Mouse (Mus musculus) thymus, adult 2 months (tissue): ENCODE measurements at regions not wholly inside any gene's neighbourhood (a gene's known extent, or its start where the extent isn't known, plus 50 kb on each side); places are given as distances from the start of the nearest gene placed in this dataset.

Experiments
- DNase-seq: peaks from one replicate; pipeline ENCODE4 v3.0.0; 2021
- H3K27ac ChIP-seq: fragments of 200-500 bp; 2 replicates; pipeline ENCODE4 v1.5.1; 2012; ENCODE audit warnings: low read length, control low read depth; ENCODE audit not compliant: control insufficient read depth, insufficient read depth
- H3K27me3 ChIP-seq: fragments of 200-500 bp; 2 replicates; pipeline ENCODE4 v1.6.1; 2012; ENCODE audit warnings: mild to moderate bottlenecking, low read length, moderate library complexity, mixed read lengths; ENCODE audit not compliant: control insufficient read depth, insufficient read depth
- H3K36me3 ChIP-seq: fragments of 200-500 bp; 2 replicates; pipeline ENCODE4 v1.6.1; 2012; ENCODE audit warnings: mild to moderate bottlenecking, low read length, moderate library complexity; ENCODE audit not compliant: control insufficient read depth, insufficient read depth
- H3K4me1 ChIP-seq: fragments of 200-500 bp; replicated peaks from 2 replicates; pipeline ENCODE4 v1.6.1; 2012; ENCODE audit warnings: low read length; ENCODE audit not compliant: control insufficient read depth, insufficient read depth
- H3K4me3 ChIP-seq: fragments of 200-500 bp; 2 replicates; pipeline ENCODE4 v1.5.1; 2012; ENCODE audit warnings: mild to moderate bottlenecking, low read length, control low read depth, moderate library complexity; ENCODE audit not compliant: control insufficient read depth, insufficient read depth
- CTCF ChIP-seq: fragments of 200-500 bp; IDR thresholded peaks from 2 replicates; pipeline ENCODE4 v1.5.1; 2012; ENCODE audit warnings: mild to moderate bottlenecking, control low read depth, low read length, moderate library complexity, borderline replicate concordance; ENCODE audit not compliant: control insufficient read depth, poor library complexity, insufficient read depth; ENCODE audit errors: extremely low read depth
- POLR2A ChIP-seq: fragments of 200-500 bp; IDR thresholded peaks from 2 replicates; pipeline ENCODE4 v1.6.1; 2012; ENCODE audit warnings: mild to moderate bottlenecking, low read length, control low read depth, moderate library complexity; ENCODE audit not compliant: control insufficient read depth, poor library complexity, insufficient read depth; ENCODE audit errors: extremely low read depth
- WGBS: fragments of 180-500 bp; shearing (Covaris S2); methylation state at CpG from one replicate; pipeline ENCODE4 v1.1.7; 2018; 5-methylcytosine and 5-hydroxymethylcytosine counted together

DNA sequence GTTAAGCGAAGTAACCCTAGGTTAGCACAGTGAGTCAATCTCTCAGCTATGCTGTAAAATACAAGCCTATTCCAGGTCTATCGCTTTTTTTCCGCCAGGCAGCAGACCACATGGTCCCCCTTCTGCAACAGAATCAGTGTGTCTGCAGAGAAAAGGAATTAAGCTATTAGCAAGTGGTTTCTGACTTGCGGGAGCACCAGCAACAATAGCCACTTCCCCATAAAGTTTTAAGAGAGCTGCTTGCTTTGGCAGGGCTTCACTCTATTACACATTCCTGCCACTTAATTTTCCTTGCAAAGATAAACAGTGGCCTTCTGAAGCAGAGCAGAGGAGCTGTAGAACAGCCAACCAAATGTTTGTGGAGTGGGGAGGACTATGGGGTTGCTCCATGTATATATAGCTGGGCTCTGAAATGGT lies 59.8 kb upstream of the Osmr start:
- Histone ChIP-seq H3K27ac (no peak overlapping the region), H3K27me3 (no peaks in the 10 kb centered on the region), H3K4me3 (no peak overlapping the region), H3K4me1 (no peaks in the 10 kb centered on the region), H3K36me3 (no peaks in the 10 kb centered on the region)
- 40% methylated on average over 4 of the region's 4 CpGs for WGBS
- DNase-seq: no peak
- TF ChIP-seq POLR2A (no peak), CTCF (no peak)

DNA sequence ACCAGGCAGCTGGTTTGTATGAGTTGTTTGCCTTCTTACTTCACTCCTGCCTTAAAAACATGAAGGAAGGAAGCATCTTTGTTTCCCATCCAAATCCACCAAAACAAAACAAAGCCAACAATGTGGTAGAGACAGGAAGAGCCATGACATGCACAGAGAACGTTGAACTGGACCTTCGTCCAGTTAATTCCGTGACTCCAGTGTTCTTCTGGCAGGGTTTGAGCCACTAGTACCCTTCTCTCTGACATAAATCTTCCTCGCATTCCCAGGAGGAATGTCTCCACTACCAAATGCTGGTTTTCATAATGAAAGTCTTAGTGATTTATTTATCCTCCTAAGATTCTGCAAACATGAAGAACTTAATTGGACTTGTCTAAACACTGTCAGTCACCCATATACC lies 66.7 kb upstream of the Osmr start:
- Histone ChIP-seq H3K27ac (no peak overlapping the region), H3K36me3 (no peaks in the 10 kb centered on the region), H3K4me1 (no peaks in the 10 kb centered on the region), H3K4me3 (no peak overlapping the region), H3K27me3 (no peaks in the 10 kb centered on the region)
- TF ChIP-seq POLR2A (no peak), CTCF (no peak)
- DNase-seq: no peak
- 49% methylated on average over 4 of the region's 4 CpGs for WGBS

DNA sequence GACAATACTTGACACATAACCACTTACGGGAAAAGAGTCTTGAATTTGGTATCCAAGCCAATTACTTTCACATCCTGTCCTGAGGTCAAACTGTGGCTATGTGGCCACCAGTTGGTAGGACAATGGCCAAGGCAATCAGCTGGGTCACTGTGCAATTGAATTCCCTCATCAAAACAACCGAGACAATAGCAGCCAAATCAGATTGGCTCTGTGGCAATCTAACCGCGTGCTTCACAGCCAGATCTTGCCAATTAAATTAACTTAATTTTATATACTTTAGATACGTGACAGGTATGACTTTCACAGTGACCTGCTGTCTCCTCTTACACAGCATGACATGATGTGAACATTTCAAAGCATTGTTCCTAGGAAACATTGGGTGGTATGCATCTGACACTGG lies 74.5 kb upstream of the Osmr start:
- Histone ChIP-seq H3K36me3 (no peaks in the 10 kb centered on the region), H3K27ac (no peak overlapping the region), H3K4me3 (no peak overlapping the region), H3K27me3 (no peaks in the 10 kb centered on the region), H3K4me1 (no peaks in the 10 kb centered on the region)
- 47% methylated on average over 5 of the region's 5 CpGs for WGBS
- no peak for TF ChIP-seq POLR2A
- TF ChIP-seq CTCF: no peak
- DNase-seq: no peak

DNA sequence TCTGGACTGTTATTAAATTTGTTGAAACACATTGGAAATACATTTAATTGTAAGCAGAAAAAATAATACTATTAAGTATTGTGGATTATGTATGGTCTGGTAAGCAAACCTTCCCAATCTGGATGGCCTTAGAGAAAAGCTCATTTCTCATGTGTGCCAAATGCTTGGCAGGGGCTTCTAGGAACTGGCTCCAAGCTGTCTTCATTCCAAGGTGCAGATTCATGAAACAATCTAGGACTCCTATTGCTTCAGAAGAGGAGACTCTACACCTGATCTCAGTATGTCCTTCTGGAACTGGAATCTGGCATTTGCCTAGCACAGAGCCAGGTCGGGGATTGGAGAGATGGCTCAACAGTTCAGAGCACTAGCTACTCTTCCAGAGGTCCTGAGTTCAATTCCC lies 74.9 kb upstream of the Osmr start:
- 92% methylated on average over 1 of the region's 1 CpGs for WGBS
- no peaks in the 10 kb centered on the region for H3K36me3 ChIP-seq
- no peaks in the 10 kb centered on the region for H3K4me1 ChIP-seq
- H3K27me3 ChIP-seq: no peaks in the 10 kb centered on the region
- H3K4me3 ChIP-seq: no peak overlapping the region
- TF ChIP-seq CTCF (no peak), POLR2A (no peak)
- no peak overlapping the region for H3K27ac ChIP-seq
- no peak for DNase-seq

DNA sequence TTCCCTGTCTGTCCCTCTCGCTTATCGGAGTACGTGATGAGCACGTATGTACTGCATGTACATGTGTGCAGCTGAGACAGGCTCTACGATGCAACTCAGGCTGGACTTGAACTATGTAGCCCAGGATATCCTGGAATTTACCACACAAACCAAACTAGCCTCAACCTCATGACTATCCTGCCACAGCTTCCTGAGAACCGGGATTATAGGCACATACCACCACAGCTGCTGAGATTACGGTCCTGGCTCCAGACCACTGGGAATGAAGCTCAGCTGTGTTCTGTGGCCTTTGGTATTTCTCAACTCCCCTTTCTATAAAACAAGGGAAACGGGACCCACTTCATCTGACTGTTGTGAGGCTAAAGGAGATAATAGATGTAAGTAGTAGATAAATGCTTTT lies 75.7 kb upstream of the Osmr start:
- H3K27ac ChIP-seq: no peak overlapping the region
- H3K4me1 ChIP-seq: no peaks in the 10 kb centered on the region
- TF ChIP-seq CTCF (no peak), POLR2A (no peak)
- whole genome bisulfite sequencing: 80% methylated on average over 8 of the region's 8 CpGs
- no peak overlapping the region for H3K4me3 ChIP-seq
- no peaks in the 10 kb centered on the region for H3K27me3 ChIP-seq
- no peak for DNase-seq
- no peaks in the 10 kb centered on the region for H3K36me3 ChIP-seq

DNA sequence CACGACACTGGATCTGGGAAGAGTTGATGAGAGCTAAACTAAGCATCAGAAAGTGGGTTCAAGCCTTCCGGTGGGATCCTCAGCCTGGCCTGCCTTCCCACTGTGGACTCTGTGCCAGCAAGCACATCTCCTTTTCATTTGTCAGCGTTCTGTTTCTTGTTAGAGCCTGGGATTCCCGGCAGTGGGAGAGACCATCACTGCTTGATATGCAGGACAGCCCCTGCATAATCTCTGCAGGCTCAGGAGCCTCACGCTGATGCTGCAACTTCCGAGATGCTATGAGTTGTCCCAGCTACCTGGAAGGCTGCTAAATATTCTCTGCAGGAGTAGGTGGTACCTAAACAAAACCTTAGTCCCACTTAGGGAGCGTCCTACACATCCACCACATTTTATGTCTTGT lies 78.8 kb upstream of the Osmr start:
- no peak for DNase-seq
- Histone ChIP-seq H3K27me3 (no peaks in the 10 kb centered on the region), H3K27ac (no peak overlapping the region), H3K4me1 (no peaks in the 10 kb centered on the region), H3K4me3 (no peak overlapping the region), H3K36me3 (no peaks in the 10 kb centered on the region)
- 47% methylated on average over 7 of the region's 7 CpGs for WGBS
- no peak for TF ChIP-seq CTCF
- no peak for TF ChIP-seq POLR2A

DNA sequence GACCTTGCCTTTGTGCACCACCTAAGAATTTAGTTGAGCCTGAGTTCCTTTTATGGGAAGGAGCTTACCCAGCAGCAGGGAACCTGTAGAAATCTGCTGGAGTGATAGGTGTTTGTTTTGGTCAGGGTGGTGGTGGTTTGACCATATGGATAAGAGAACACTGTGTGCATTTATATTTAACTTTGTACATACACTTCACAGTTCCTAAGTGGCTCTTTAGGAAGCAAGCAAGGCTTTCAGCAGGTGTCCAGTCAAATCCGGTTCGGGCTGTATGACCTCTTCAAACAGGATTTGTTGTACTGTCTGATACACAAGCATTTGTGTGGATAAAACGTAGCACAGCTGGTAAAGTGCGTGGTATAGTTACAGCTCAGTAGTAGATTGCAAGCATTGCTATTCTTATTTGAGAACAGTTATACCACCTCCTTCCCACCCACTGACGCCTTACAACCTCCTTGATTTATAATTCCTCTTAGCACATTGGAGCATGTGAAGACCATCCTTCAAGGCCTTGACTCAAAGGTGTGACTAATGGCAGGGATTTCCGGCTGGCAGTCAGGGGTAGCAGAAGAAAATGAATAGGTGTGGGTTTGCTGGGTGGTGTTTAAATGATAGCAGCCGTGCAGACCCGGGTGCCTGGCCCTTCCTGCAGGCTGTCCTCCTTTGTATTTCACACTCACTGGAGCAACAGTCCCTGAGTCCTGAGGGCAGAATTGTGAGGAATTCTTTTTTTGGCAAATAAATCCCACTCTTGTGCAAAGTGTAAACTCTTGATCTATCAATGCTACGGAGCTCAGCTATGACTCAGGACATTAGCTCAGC lies 79.4 kb upstream of the Osmr start:
- TF ChIP-seq POLR2A (no peak), CTCF (no peak)
- Histone ChIP-seq H3K36me3 (no peaks in the 10 kb centered on the region), H3K4me1 (no peaks in the 10 kb centered on the region), H3K4me3 (no peak overlapping the region), H3K27ac (no peak overlapping the region), H3K27me3 (no peaks in the 10 kb centered on the region)
- 55% methylated on average over 9 of the region's 9 CpGs for WGBS
- no peak for DNase-seq

DNA sequence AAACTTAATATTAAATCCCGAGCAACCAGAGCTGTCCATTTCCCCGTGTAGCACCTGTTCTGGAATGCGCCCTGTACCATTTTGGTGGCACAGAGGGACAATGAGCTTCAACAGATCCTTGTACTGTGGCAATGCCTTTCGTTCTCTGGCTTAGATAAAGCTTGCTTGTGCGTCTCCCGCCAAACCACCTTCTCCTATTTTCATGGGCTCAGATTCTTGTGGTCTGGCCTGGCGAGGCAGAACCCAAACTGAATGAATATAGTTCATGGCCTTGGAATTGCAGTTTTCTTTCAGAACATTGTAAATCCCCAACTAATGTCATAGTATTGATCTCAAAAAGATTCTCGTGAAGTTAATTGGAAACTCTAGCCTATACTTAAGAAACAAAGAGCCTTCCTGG lies 85.1 kb upstream of the Osmr start:
- no peak overlapping the region for H3K27ac ChIP-seq
- no peak for TF ChIP-seq CTCF
- no peak for TF ChIP-seq POLR2A
- no peak overlapping the region for H3K4me3 ChIP-seq
- no peaks in the 10 kb centered on the region for H3K4me1 ChIP-seq
- no peaks in the 10 kb centered on the region for H3K27me3 ChIP-seq
- WGBS: 92% methylated on average over 8 of the region's 8 CpGs
- H3K36me3 ChIP-seq: no peaks in the 10 kb centered on the region
- no peak for DNase-seq
